Mouse (Mus musculus): ENCODE results near the gene Trem2. TPM values are rescaled to one million over a fixed set of nuclear protein-coding genes. Genes with fewer than 3 reads are reported as not detected.
A peak's percentile ranks its signal among the peaks of the same experiment; 100 is the strongest.

Gene Trem2
- polyA plus RNA-seq, 1 experiment from 2014 or later = 3.5 TPM

- no peak overlapping the region for H3K9ac ChIP-seq (ENCODE audit: low read length)
- WGBS = 88% methylated on average over 6 of the region's 6 CpGs
- H3K27ac ChIP-seq (replicated peaks) = no peak overlapping the region
- DNase-seq (ENCODE audit: low spot score) = no peak
- no peaks in the 10 kb centered on the region for H3K4me1 ChIP-seq (replicated peaks; ENCODE audit: control insufficient read depth, insufficient read depth)
- no peak for ATAC-seq (ENCODE audit: low FRiP score, low TSS enrichment)
- H3K9me3 ChIP-seq (ENCODE audit: control insufficient read depth, low read length) = no peaks in the 10 kb centered on the region
- H3K4me2 ChIP-seq (replicated peaks; ENCODE audit: low read depth) = no peak overlapping the region
- no peaks in the 10 kb centered on the region for H3K27me3 ChIP-seq (ENCODE audit: control insufficient read depth, insufficient read depth, low read length)
- H3K4me3 ChIP-seq (ENCODE audit: low read depth, low read length) = no peak overlapping the region
- H3K36me3 ChIP-seq (ENCODE audit: control insufficient read depth, insufficient read depth, low read length) = no peaks in the 10 kb centered on the region
- no peak for TF ChIP-seq EP300 (optimal IDR thresholded peaks at IDR 0.05)
- TF ChIP-seq CTCF (IDR thresholded peaks at IDR 0.05; ENCODE audit: low read depth) = no peak
Observed at GRCm38 (mm10) chr17:48325093-48325492, 21.1 kb upstream of the Trem2 start.

DNA sequence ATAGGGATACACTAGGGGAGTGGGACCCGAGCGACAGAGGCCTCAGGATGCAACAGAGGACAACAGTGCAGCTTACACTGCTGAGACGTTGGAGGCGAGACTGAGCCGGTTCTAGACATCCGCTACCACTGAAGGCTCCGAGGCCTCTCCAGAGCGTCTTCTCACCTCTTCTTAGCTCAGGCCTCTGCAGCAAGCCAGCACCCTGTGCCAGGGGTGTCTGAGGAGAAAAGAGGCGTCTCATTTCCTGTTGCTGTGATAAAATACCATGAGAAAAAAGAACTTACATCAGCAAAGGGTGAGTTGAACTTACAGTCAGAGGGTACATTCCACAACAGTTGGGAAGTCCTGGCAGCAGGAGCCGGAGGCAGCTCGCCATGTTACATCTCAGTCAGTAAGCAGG is 20.6 kb upstream of the Trem2 start:
- Histone ChIP-seq H3K9ac (ENCODE audit: low read length) (no peak overlapping the region), H3K27ac (replicated peaks) (no peak overlapping the region), H3K27me3 (ENCODE audit: control insufficient read depth, insufficient read depth, low read length) (no peaks in the 10 kb centered on the region), H3K36me3 (ENCODE audit: control insufficient read depth, insufficient read depth, low read length) (no peaks in the 10 kb centered on the region), H3K9me3 (ENCODE audit: control insufficient read depth, low read length) (no peaks in the 10 kb centered on the region), H3K4me3 (ENCODE audit: low read depth, low read length) (no peak overlapping the region), H3K4me1 (replicated peaks; ENCODE audit: control insufficient read depth, insufficient read depth) (no peaks in the 10 kb centered on the region), H3K4me2 (replicated peaks; ENCODE audit: low read depth) (no peak overlapping the region)
- ATAC-seq (ENCODE audit: low FRiP score, low TSS enrichment) (no peak), DNase-seq (ENCODE audit: low spot score) (no peak)
- 90% methylated on average over 11 of the region's 11 CpGs for WGBS
- TF ChIP-seq CTCF (IDR thresholded peaks at IDR 0.05; ENCODE audit: low read depth) (no peak), EP300 (optimal IDR thresholded peaks at IDR 0.05) (no peak)

- no peaks in the 10 kb centered on the region for H3K36me3 ChIP-seq (ENCODE audit: control insufficient read depth, insufficient read depth, low read length)
- H3K9me3 ChIP-seq (ENCODE audit: control insufficient read depth, low read length) = no peaks in the 10 kb centered on the region
- no peaks in the 10 kb centered on the region for H3K27me3 ChIP-seq (ENCODE audit: control insufficient read depth, insufficient read depth, low read length)
- WGBS = 62% methylated on average over 4 of the region's 4 CpGs
- ATAC-seq (ENCODE audit: low FRiP score, low TSS enrichment) (no peak), DNase-seq (ENCODE audit: low spot score) (no peak)
- no peak overlapping the region for H3K27ac ChIP-seq (replicated peaks)
- no peak overlapping the region for H3K4me2 ChIP-seq (replicated peaks; ENCODE audit: low read depth)
- no peak overlapping the region for H3K4me3 ChIP-seq (ENCODE audit: low read depth, low read length)
- no peak overlapping the region for H3K9ac ChIP-seq (ENCODE audit: low read length)
- TF ChIP-seq EP300 (optimal IDR thresholded peaks at IDR 0.05) = no peak
- TF ChIP-seq CTCF (IDR thresholded peaks at IDR 0.05; ENCODE audit: low read depth) = no peak
- H3K4me1 ChIP-seq (replicated peaks; ENCODE audit: control insufficient read depth, insufficient read depth) = no peaks in the 10 kb centered on the region
Observed at GRCm38 (mm10) chr17:48326656-48327055, 19.5 kb upstream of the Trem2 start.

- Histone ChIP-seq H3K9ac (ENCODE audit: low read length) (no peak overlapping the region), H3K4me2 (replicated peaks; ENCODE audit: low read depth) (no peak overlapping the region), H3K9me3 (ENCODE audit: control insufficient read depth, low read length) (no peaks in the 10 kb centered on the region), H3K36me3 (ENCODE audit: control insufficient read depth, insufficient read depth, low read length) (no peaks in the 10 kb centered on the region), H3K4me3 (ENCODE audit: low read depth, low read length) (no peak overlapping the region), H3K27ac (replicated peaks) (no peak overlapping the region), H3K4me1 (replicated peaks; ENCODE audit: control insufficient read depth, insufficient read depth) (no peaks in the 10 kb centered on the region), H3K27me3 (ENCODE audit: control insufficient read depth, insufficient read depth, low read length) (no peaks in the 10 kb centered on the region)
- WGBS = 77% methylated on average over 2 of the region's 2 CpGs
- DNase-seq (ENCODE audit: low spot score) (no peak), ATAC-seq (ENCODE audit: low FRiP score, low TSS enrichment) (no peak)
- TF ChIP-seq EP300 (optimal IDR thresholded peaks at IDR 0.05) = no peak
- TF ChIP-seq CTCF (IDR thresholded peaks at IDR 0.05; ENCODE audit: low read depth) = no peak
Observed at GRCm38 (mm10) chr17:48332524-48332923, 13.7 kb upstream of the Trem2 start.

GRCm38 (mm10) chr17:48334186-48334585 is 12.0 kb upstream of the Trem2 start:
- no peak overlapping the region for H3K27ac ChIP-seq (replicated peaks)
- ATAC-seq (ENCODE audit: low FRiP score, low TSS enrichment) (no peak), DNase-seq (ENCODE audit: low spot score) (no peak)
- no peak overlapping the region for H3K4me2 ChIP-seq (replicated peaks; ENCODE audit: low read depth)
- WGBS = 87% methylated on average over 4 of the region's 4 CpGs
- H3K27me3 ChIP-seq (ENCODE audit: control insufficient read depth, insufficient read depth, low read length) = no peaks in the 10 kb centered on the region
- no peak for TF ChIP-seq EP300 (optimal IDR thresholded peaks at IDR 0.05)
- no peak for TF ChIP-seq CTCF (IDR thresholded peaks at IDR 0.05; ENCODE audit: low read depth)
- H3K9ac ChIP-seq (ENCODE audit: low read length) = no peak overlapping the region
- H3K36me3 ChIP-seq (ENCODE audit: control insufficient read depth, insufficient read depth, low read length) = no peaks in the 10 kb centered on the region
- H3K4me1 ChIP-seq (replicated peaks; ENCODE audit: control insufficient read depth, insufficient read depth) = no peaks in the 10 kb centered on the region
- no peaks in the 10 kb centered on the region for H3K9me3 ChIP-seq (ENCODE audit: control insufficient read depth, low read length)
- H3K4me3 ChIP-seq (ENCODE audit: low read depth, low read length) = no peak overlapping the region

- ATAC-seq (ENCODE audit: low FRiP score, low TSS enrichment) = 0 out of 2 replicates have a peak, but pooled peaks have one; percentile 61
- WGBS = 5% methylated on average over 6 of the region's 6 CpGs
- TF ChIP-seq EP300 (optimal IDR thresholded peaks at IDR 0.05) = no peak
- peak; percentile 92 for TF ChIP-seq CTCF (IDR thresholded peaks at IDR 0.05; ENCODE audit: low read depth)
Observed at GRCm38 (mm10) chr17:48336857-48337256, 9.3 kb upstream of the Trem2 start.

More at GRCm38 (mm10) chr17:48336857-48337256, 9.3 kb upstream of the Trem2 start:
- no peaks in the 10 kb centered on the region for H3K4me1 ChIP-seq (replicated peaks; ENCODE audit: control insufficient read depth, insufficient read depth)
- peak; percentile 84 for DNase-seq (ENCODE audit: low spot score)
- no peak overlapping the region for H3K4me3 ChIP-seq (ENCODE audit: low read depth, low read length)
- H3K36me3 ChIP-seq (ENCODE audit: control insufficient read depth, insufficient read depth, low read length) = no peaks in the 10 kb centered on the region
- H3K4me2 ChIP-seq (replicated peaks; ENCODE audit: low read depth) = no peak overlapping the region
- no peak overlapping the region for H3K9ac ChIP-seq (ENCODE audit: low read length)
- H3K9me3 ChIP-seq (ENCODE audit: control insufficient read depth, low read length) = no peaks in the 10 kb centered on the region
- H3K27me3 ChIP-seq (ENCODE audit: control insufficient read depth, insufficient read depth, low read length) = no peaks in the 10 kb centered on the region
- no peak overlapping the region for H3K27ac ChIP-seq (replicated peaks)

All from stomach, postnatal 0 days (tissue).